Mouse (Mus musculus): ENCODE data around the gene Vps50. TPM values are rescaled to one million over a fixed set of nuclear protein-coding genes. Genes with fewer than 3 reads are reported as not detected.

The Vps50 gene
- 6.3 TPM for polyA plus RNA-seq (2012; fragmentation: generic; extraction: Trizol)
- long read RNA-seq, experiment 1, transcript Vps50-201 (28 exons, 3,788 nt): major isoform, 15 of 20 reads
- long read RNA-seq, experiment 1, partial matches to known transcripts: 2 of 20 reads
- long read RNA-seq, experiment 1, other reads (novel, unspliced or antisense): 2 of 20 reads
- long read RNA-seq, experiment 2, full-length matches to known transcripts: 121 of 146 reads
- long read RNA-seq, experiment 2, partial matches to known transcripts: 6 of 146 reads
- long read RNA-seq, experiment 2, other reads (novel, unspliced or antisense): 19 of 146 reads

DNA sequence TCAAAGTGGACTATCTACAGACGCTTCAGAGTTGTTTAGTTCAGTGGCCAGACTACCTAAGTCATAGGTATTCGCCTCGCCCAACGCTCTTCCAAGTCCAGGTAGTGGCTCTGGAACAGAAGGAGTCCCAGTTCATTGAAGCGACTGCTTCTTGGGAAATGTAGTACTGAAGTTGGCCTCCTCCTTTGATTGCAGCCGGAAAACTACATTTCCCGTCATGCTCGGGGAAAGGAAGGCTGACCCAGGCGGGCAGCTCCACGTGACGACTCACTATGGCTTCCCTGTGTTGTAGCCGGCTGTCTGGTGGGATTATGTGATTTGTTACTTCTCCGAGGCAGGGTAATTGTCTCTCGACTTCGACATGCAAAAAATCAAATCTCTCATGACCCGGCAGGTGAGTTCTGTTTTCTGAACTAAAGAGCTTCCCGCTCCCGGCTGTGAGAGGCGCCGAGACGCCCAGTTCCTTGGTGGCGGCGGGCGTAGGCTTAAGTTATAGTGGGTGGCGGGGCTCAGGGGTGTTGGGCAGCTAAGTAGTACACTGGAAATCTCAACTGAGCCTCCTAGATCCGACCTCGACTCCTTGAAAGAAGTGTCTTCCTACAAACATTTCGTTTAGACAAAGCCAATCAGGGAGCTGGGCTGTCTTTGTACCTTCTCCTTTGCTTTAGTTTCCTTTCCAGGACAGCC, at the start of gene Vps50, which contains the start of gene Hepacam2:
Gene Vps50 (plus strand): TSS at position 221 of the 687 bp plus-strand sequence.
Gene Hepacam2 (minus strand): TSS at position 137 of the 687 bp plus-strand sequence.
- H3K79me2 ChIP-seq (ENCODE audit: control insufficient read depth, insufficient read depth): peaks cover 50% of the 10 kb centered on the region
- TF ChIP-seq MAX (IDR thresholded peaks at IDR 0.05) (peak; percentile 75), USF1 (IDR thresholded peaks at IDR 0.05; ENCODE audit: low read depth) (peak; percentile 100), MYOD1 (IDR thresholded peaks at IDR 0.05; ENCODE audit: control insufficient read depth, insufficient read length, low read depth) (no peak), CTCF (IDR thresholded peaks at IDR 0.05; ENCODE audit: control insufficient read depth, insufficient read depth, insufficient read length) (no peak)
- H3K36me3 ChIP-seq (ENCODE audit: control insufficient read depth, insufficient read depth): no peaks in the 10 kb centered on the region

GRCm38 (mm10) chr6:3454421-3454820, 43.8 kb upstream of the Vps50 start:
- TF ChIP-seq MYOG (IDR thresholded peaks at IDR 0.05; ENCODE audit: control insufficient read depth, extremely low read depth, insufficient read length): no peak
- no peak for TF ChIP-seq CTCF (IDR thresholded peaks at IDR 0.05; ENCODE audit: control insufficient read depth, insufficient read depth, insufficient read length)
- no peak for TF ChIP-seq USF1 (IDR thresholded peaks at IDR 0.05; ENCODE audit: low read depth)
- no peak for TF ChIP-seq MAX (IDR thresholded peaks at IDR 0.05)
- TF ChIP-seq CEBPB (IDR thresholded peaks at IDR 0.05; ENCODE audit: low read depth): no peak
- no peak for TF ChIP-seq FOSL1 (IDR thresholded peaks at IDR 0.05; ENCODE audit: insufficient read depth, low read length, poor library complexity, severe bottlenecking)
- no peak for TF ChIP-seq MYOD1 (IDR thresholded peaks at IDR 0.05; ENCODE audit: control insufficient read depth, insufficient read length, low read depth)
- Histone ChIP-seq H3K27me3 (ENCODE audit: control insufficient read depth, insufficient read depth, insufficient read length) (no peaks in the 10 kb centered on the region), H3K79me3 (ENCODE audit: low read depth) (no peaks in the 10 kb centered on the region), H3ac (ENCODE audit: control insufficient read depth, insufficient read length, low read depth) (no peak overlapping the region), H3K36me3 (ENCODE audit: control insufficient read depth, insufficient read depth) (no peaks in the 10 kb centered on the region), H3K4me3 (ENCODE audit: insufficient read depth, poor library complexity, severe bottlenecking) (no peak overlapping the region), H3K79me2 (ENCODE audit: control insufficient read depth, insufficient read depth) (no peaks in the 10 kb centered on the region)

More for the DNA sequence above, at the start of gene Vps50, which contains the start of gene Hepacam2:
- H3K4me3 ChIP-seq (ENCODE audit: insufficient read depth, poor library complexity, severe bottlenecking): peak within 1 kb of the TSS; percentile 82
- no peaks in the 10 kb centered on the region for H3K27me3 ChIP-seq (ENCODE audit: control insufficient read depth, insufficient read depth, insufficient read length)
- H3K79me3 ChIP-seq (ENCODE audit: low read depth): peaks cover 46% of the 10 kb centered on the region
- H3ac ChIP-seq (ENCODE audit: control insufficient read depth, insufficient read length, low read depth): peak within 1 kb of the TSS; percentile 69

- H3K4me3 ChIP-seq (ENCODE audit: insufficient read depth, poor library complexity, severe bottlenecking): no peak overlapping the region
- no peaks in the 10 kb centered on the region for H3K36me3 ChIP-seq (ENCODE audit: control insufficient read depth, insufficient read depth)
- H3K79me3 ChIP-seq (ENCODE audit: low read depth): no peaks in the 10 kb centered on the region
- no peak for TF ChIP-seq CTCF (IDR thresholded peaks at IDR 0.05; ENCODE audit: control insufficient read depth, insufficient read depth, insufficient read length)
- no peak for TF ChIP-seq CEBPB (IDR thresholded peaks at IDR 0.05; ENCODE audit: low read depth)
- TF ChIP-seq USF1 (IDR thresholded peaks at IDR 0.05; ENCODE audit: low read depth): no peak
- no peak for TF ChIP-seq FOSL1 (IDR thresholded peaks at IDR 0.05; ENCODE audit: insufficient read depth, low read length, poor library complexity, severe bottlenecking)
- TF ChIP-seq MYOD1 (IDR thresholded peaks at IDR 0.05; ENCODE audit: control insufficient read depth, insufficient read length, low read depth): no peak
- no peak for TF ChIP-seq MYOG (IDR thresholded peaks at IDR 0.05; ENCODE audit: control insufficient read depth, extremely low read depth, insufficient read length)
- no peak for TF ChIP-seq MAX (IDR thresholded peaks at IDR 0.05)
- no peaks in the 10 kb centered on the region for H3K79me2 ChIP-seq (ENCODE audit: control insufficient read depth, insufficient read depth)
- H3ac ChIP-seq (ENCODE audit: control insufficient read depth, insufficient read length, low read depth): no peak overlapping the region
- H3K27me3 ChIP-seq (ENCODE audit: control insufficient read depth, insufficient read depth, insufficient read length): no peaks in the 10 kb centered on the region
These were observed 42.1 kb upstream of the Vps50 start for GRCm38 (mm10) chr6:3455944-3456536.

DNA sequence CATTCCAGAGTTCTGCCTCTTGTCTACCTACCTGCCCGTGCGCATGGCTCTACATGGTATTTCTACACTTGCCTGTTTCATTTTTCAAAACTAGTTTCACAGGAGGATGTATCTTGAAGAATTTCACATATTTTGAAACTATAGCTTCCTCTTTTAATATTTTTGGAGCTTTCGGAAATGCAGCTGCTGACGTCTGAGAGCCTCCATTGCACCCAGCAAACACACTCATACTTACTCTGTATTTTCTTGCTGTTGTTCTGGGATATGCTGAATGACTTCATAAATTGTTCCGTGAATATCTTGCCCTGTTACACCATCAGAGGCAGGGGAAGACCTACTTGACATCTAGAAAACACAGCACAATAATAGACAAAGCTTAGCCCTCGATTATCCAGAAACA, 35.2 kb upstream of the Vps50 start:
- no peaks in the 10 kb centered on the region for H3K27me3 ChIP-seq (ENCODE audit: control insufficient read depth, insufficient read depth, insufficient read length)
- H3K36me3 ChIP-seq (ENCODE audit: control insufficient read depth, insufficient read depth): no peaks in the 10 kb centered on the region
- no peaks in the 10 kb centered on the region for H3K79me2 ChIP-seq (ENCODE audit: control insufficient read depth, insufficient read depth)
- H3K79me3 ChIP-seq (ENCODE audit: low read depth): no peaks in the 10 kb centered on the region
- no peak overlapping the region for H3ac ChIP-seq (ENCODE audit: control insufficient read depth, insufficient read length, low read depth)
- H3K4me3 ChIP-seq (ENCODE audit: insufficient read depth, poor library complexity, severe bottlenecking): no peak overlapping the region
- TF ChIP-seq FOSL1 (IDR thresholded peaks at IDR 0.05; ENCODE audit: insufficient read depth, low read length, poor library complexity, severe bottlenecking): no peak
- no peak for TF ChIP-seq CEBPB (IDR thresholded peaks at IDR 0.05; ENCODE audit: low read depth)
- no peak for TF ChIP-seq MYOD1 (IDR thresholded peaks at IDR 0.05; ENCODE audit: control insufficient read depth, insufficient read length, low read depth)
- no peak for TF ChIP-seq CTCF (IDR thresholded peaks at IDR 0.05; ENCODE audit: control insufficient read depth, insufficient read depth, insufficient read length)
- TF ChIP-seq USF1 (IDR thresholded peaks at IDR 0.05; ENCODE audit: low read depth): no peak
- TF ChIP-seq MAX (IDR thresholded peaks at IDR 0.05): no peak
- TF ChIP-seq MYOG (IDR thresholded peaks at IDR 0.05; ENCODE audit: control insufficient read depth, extremely low read depth, insufficient read length): no peak

GRCm38 (mm10) chr6:3463594-3463993, 34.6 kb upstream of the Vps50 start:
- Histone ChIP-seq H3K36me3 (ENCODE audit: control insufficient read depth, insufficient read depth) (no peaks in the 10 kb centered on the region), H3K4me3 (ENCODE audit: insufficient read depth, poor library complexity, severe bottlenecking) (no peak overlapping the region), H3ac (ENCODE audit: control insufficient read depth, insufficient read length, low read depth) (no peak overlapping the region), H3K79me2 (ENCODE audit: control insufficient read depth, insufficient read depth) (no peaks in the 10 kb centered on the region), H3K27me3 (ENCODE audit: control insufficient read depth, insufficient read depth, insufficient read length) (no peaks in the 10 kb centered on the region), H3K79me3 (ENCODE audit: low read depth) (no peaks in the 10 kb centered on the region)
- TF ChIP-seq USF1 (IDR thresholded peaks at IDR 0.05; ENCODE audit: low read depth): no peak
- no peak for TF ChIP-seq MAX (IDR thresholded peaks at IDR 0.05)
- no peak for TF ChIP-seq FOSL1 (IDR thresholded peaks at IDR 0.05; ENCODE audit: insufficient read depth, low read length, poor library complexity, severe bottlenecking)

All from C2C12 (cell line).